In the genomic region with DNA sequence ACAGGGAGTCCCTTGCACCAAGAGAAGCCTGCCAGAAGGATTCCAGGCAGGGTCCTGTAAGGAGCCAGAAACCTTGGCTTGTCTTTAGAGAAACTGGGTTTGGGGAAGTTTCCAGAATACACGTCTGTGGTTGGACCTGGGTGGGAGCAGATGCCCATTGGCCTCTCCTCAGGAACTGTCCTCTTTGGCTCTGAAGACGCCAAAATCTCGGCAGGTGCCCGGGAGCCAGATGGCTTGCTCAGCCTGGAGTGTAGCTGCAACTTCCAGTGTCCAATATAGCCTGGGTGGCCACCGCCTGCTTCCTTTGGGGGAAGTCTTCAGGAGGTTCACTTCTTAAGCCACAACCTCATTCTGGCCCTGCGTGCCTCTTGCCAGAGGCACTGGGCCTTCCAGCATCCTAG, we compare ENCODE assay signal across 9 mouse cellular contexts. TPM values are rescaled to one million over a fixed set of nuclear protein-coding genes. Genes with fewer than 3 reads are reported as not detected.
DNase-seq lines count a peak whose midpoint lies in the region; ATAC-seq and TF ChIP-seq lines count a peak whose summit lies in the region.
"Had no signal": no experiment of that assay in that cellular context is flagged by ENCODE, and none has a peak within 500 bp of the region (broad histone marks: within the 10 kb centered on the region; RNA-seq: fewer than 3 reads in every experiment).

No protein-coding gene starts in this region.

- no peaks in the 10 kb centered on the region for H3K9me3 ChIP-seq in heart, embryonic 10.5 days
- H3K9me3 ChIP-seq in embryonic facial prominence, embryonic 13.5 days = no peaks in the 10 kb centered on the region
- no peaks in the 10 kb centered on the region for H3K9me3 ChIP-seq in intestine, embryonic 15.5 days
- H3K9me3 ChIP-seq in midbrain, postnatal 0 days (ENCODE audit: low read length) = no peaks in the 10 kb centered on the region

- H3K36me3 ChIP-seq in heart, embryonic 10.5 days = peaks cover 42% of the 10 kb centered on the region
- H3K36me3 ChIP-seq in embryonic facial prominence, embryonic 13.5 days = peaks cover 41% of the 10 kb centered on the region
- H3K36me3 ChIP-seq in intestine, embryonic 15.5 days = peaks cover 7% of the 10 kb centered on the region; the same call in 1 of the 2 replicates
- peaks cover 56% of the 10 kb centered on the region for H3K36me3 ChIP-seq in midbrain, postnatal 0 days (ENCODE audit: insufficient read depth, low read length)

- H3K27ac ChIP-seq in heart, embryonic 10.5 days = no peak overlapping the region
- no peak overlapping the region for H3K27ac ChIP-seq in embryonic facial prominence, embryonic 13.5 days
- H3K27ac ChIP-seq in intestine, embryonic 15.5 days = no peak overlapping the region
- H3K27ac ChIP-seq in midbrain, postnatal 0 days (ENCODE audit: low read depth, low read length) = peak overlapping the region; percentile 43; the same call in 1 of the 2 replicates

- peak overlapping the region; percentile 81; the same call in 1 of the 2 replicates for H3K4me2 ChIP-seq in embryonic facial prominence, embryonic 13.5 days
- peak overlapping the region; percentile 82 for H3K4me2 ChIP-seq in intestine, embryonic 15.5 days (replicated peaks)
- H3K4me2 ChIP-seq in midbrain, postnatal 0 days (ENCODE audit: low read depth, low read length, poor library complexity, severe bottlenecking) = peak overlapping the region; percentile 74; the same call in 1 of the 2 replicates

- intact Hi-C loops in heart, postnatal 36 days (cut with DNase I) = no loop called here

- H3K9ac ChIP-seq in embryonic facial prominence, embryonic 13.5 days = peak overlapping the region; percentile 58; the same call in 1 of the 2 replicates
- H3K9ac ChIP-seq in intestine, embryonic 15.5 days = no peak overlapping the region
- no peak overlapping the region for H3K9ac ChIP-seq in midbrain, postnatal 0 days (replicated peaks; ENCODE audit: low read length, poor library complexity, severe bottlenecking)

- H3K4me1 ChIP-seq in heart, embryonic 10.5 days = peaks cover 60% of the 10 kb centered on the region
- peaks cover 59% of the 10 kb centered on the region for H3K4me1 ChIP-seq in embryonic facial prominence, embryonic 13.5 days
- peaks cover 59% of the 10 kb centered on the region for H3K4me1 ChIP-seq in intestine, embryonic 15.5 days (replicated peaks)
- peaks cover 22% of the 10 kb centered on the region for H3K4me1 ChIP-seq in midbrain, postnatal 0 days (ENCODE audit: insufficient read depth, low read length)

- H3K27me3 ChIP-seq in heart, embryonic 10.5 days (ENCODE audit: insufficient read depth, poor library complexity, severe bottlenecking) = peaks cover 45% of the 10 kb centered on the region
- peaks cover 47% of the 10 kb centered on the region for H3K27me3 ChIP-seq in embryonic facial prominence, embryonic 13.5 days
- H3K27me3 ChIP-seq in intestine, embryonic 15.5 days (replicated peaks) = peaks cover 42% of the 10 kb centered on the region
- H3K27me3 ChIP-seq in midbrain, postnatal 0 days (ENCODE audit: insufficient read depth, low read length) = peaks cover 38% of the 10 kb centered on the region
- H3K27me3 ChIP-seq: CH12.LX had no signal

- WGBS in heart, embryonic 10.5 days = 30% methylated on average over 6 of the region's 6 CpGs
- WGBS in embryonic facial prominence, embryonic 13.5 days = 30% methylated on average over 6 of the region's 6 CpGs
- WGBS in intestine, embryonic 15.5 days = 22% methylated on average over 6 of the region's 6 CpGs
- WGBS in midbrain, postnatal 0 days = 40% methylated on average over 6 of the region's 6 CpGs

- DNase-seq in heart, embryonic 10.5 days (ENCODE audit: low spot score) = no peak
- DNase-seq in heart, postnatal 36 days = no peak
- peak; percentile 69 for DNase-seq in A20 (ENCODE audit: low read depth, low spot score)
- peak; percentile 56 for DNase-seq in midbrain, postnatal 0 days (ENCODE audit: low spot score)
- no peak for DNase-seq in retina, postnatal 1 day
- DNase-seq in kidney, postnatal 36 days = no peak

- ATAC-seq in embryonic facial prominence, embryonic 13.5 days (ENCODE audit: insufficient number of reproducible peaks, insufficient read depth, low FRiP score, low TSS enrichment, low read depth) = no peak
- no peak for ATAC-seq in intestine, embryonic 15.5 days
- ATAC-seq in midbrain, postnatal 0 days (ENCODE audit: low FRiP score) = peak; percentile 1; the same call in 1 of the 2 replicates

- TF ChIP-seq CTCF in midbrain, postnatal 0 days (IDR thresholded peaks at IDR 0.05) = no peak

- H3K4me3 ChIP-seq in heart, embryonic 10.5 days = peak overlapping the region; percentile 52; the same call in 1 of the 2 replicates
- no peak overlapping the region for H3K4me3 ChIP-seq in embryonic facial prominence, embryonic 13.5 days
- H3K4me3 ChIP-seq in intestine, embryonic 15.5 days (replicated peaks) = no peak overlapping the region
- H3K4me3 ChIP-seq in midbrain, postnatal 0 days (ENCODE audit: low read depth, low read length) = peak overlapping the region; percentile 50; the same call in 1 of the 2 replicates

RNA-seq across cellular contexts. Expression of a gene that starts 0.3 kb away (rescaled TPM):
- 0.08 TPM in 1 of 2 replicates, not detected in the other for polyA plus RNA-seq in heart, embryonic 10.5 days (2016; fragmentation: Nextera tagmentation; extraction: Ambion mirVana)
- total RNA-seq in heart, postnatal 36 days (2021) = under 1 TPM; 0.08 TPM
- polyA plus RNA-seq in embryonic facial prominence, embryonic 13.5 days (2015; fragmentation: Nextera tagmentation; extraction: Ambion mirVana) = 0.39 and 0.62 TPM in 2 replicates
- 1.7 and 2.9 TPM in 2 replicates for polyA plus RNA-seq in intestine, embryonic 15.5 days (2015; fragmentation: Nextera tagmentation; extraction: Ambion mirVana)
- total RNA-seq in midbrain, postnatal 0 days (2014; rRNA removed) = 23.1 and 30.9 TPM in 2 replicates
- polyA plus RNA-seq in midbrain, postnatal 0 days (2015; fragmentation: Nextera tagmentation; extraction: Ambion mirVana) = 19.2 and 22.1 TPM in 2 replicates

RNA-seq across cellular contexts. Expression of a gene that starts 6.9 kb away (rescaled TPM):
- 160 and 170 TPM in 2 replicates for polyA plus RNA-seq in heart, embryonic 10.5 days (2016; fragmentation: Nextera tagmentation; extraction: Ambion mirVana)
- 10 to 100 TPM; 64.1 to 67.4 TPM for total RNA-seq in heart, postnatal 36 days (2021)
- polyA plus RNA-seq in embryonic facial prominence, embryonic 13.5 days (2015; fragmentation: Nextera tagmentation; extraction: Ambion mirVana) = 169 and 174 TPM in 2 replicates
- polyA plus RNA-seq in intestine, embryonic 15.5 days (2015; fragmentation: Nextera tagmentation; extraction: Ambion mirVana) = 163 and 190 TPM in 2 replicates
- 37.9 and 39.8 TPM in 2 replicates for total RNA-seq in midbrain, postnatal 0 days (2014; rRNA removed)
- 192 and 209 TPM in 2 replicates for polyA plus RNA-seq in midbrain, postnatal 0 days (2015; fragmentation: Nextera tagmentation; extraction: Ambion mirVana)

RNA-seq across cellular contexts. Expression of a gene that starts 7.3 kb away (rescaled TPM):
- polyA plus RNA-seq in heart, embryonic 10.5 days (2016; fragmentation: Nextera tagmentation; extraction: Ambion mirVana) = 1.6 and 3.7 TPM in 2 replicates
- total RNA-seq in heart, postnatal 36 days (2021) = 1 to 10 TPM in 1 of 2 experiments, under 1 TPM in 1; 0.65 to 2.5 TPM
- 4.3 and 7.2 TPM in 2 replicates for polyA plus RNA-seq in embryonic facial prominence, embryonic 13.5 days (2015; fragmentation: Nextera tagmentation; extraction: Ambion mirVana)
- 297 and 389 TPM in 2 replicates for polyA plus RNA-seq in intestine, embryonic 15.5 days (2015; fragmentation: Nextera tagmentation; extraction: Ambion mirVana)
- total RNA-seq in midbrain, postnatal 0 days (2014; rRNA removed) = 1.7 and 1.9 TPM in 2 replicates
- polyA plus RNA-seq in midbrain, postnatal 0 days (2015; fragmentation: Nextera tagmentation; extraction: Ambion mirVana) = 0.32 TPM in 2 replicates

RNA-seq across cellular contexts. Expression of a gene that starts 24.3 kb away (rescaled TPM):
- polyA plus RNA-seq in heart, embryonic 10.5 days (2016; fragmentation: Nextera tagmentation; extraction: Ambion mirVana) = 336 and 382 TPM in 2 replicates
- 100 to 1,000 TPM; 215 to 227 TPM for total RNA-seq in heart, postnatal 36 days (2021)
- 335 and 341 TPM in 2 replicates for polyA plus RNA-seq in embryonic facial prominence, embryonic 13.5 days (2015; fragmentation: Nextera tagmentation; extraction: Ambion mirVana)
- polyA plus RNA-seq in intestine, embryonic 15.5 days (2015; fragmentation: Nextera tagmentation; extraction: Ambion mirVana) = 339 and 367 TPM in 2 replicates
- 187 and 196 TPM in 2 replicates for total RNA-seq in midbrain, postnatal 0 days (2014; rRNA removed)
- 389 and 392 TPM in 2 replicates for polyA plus RNA-seq in midbrain, postnatal 0 days (2015; fragmentation: Nextera tagmentation; extraction: Ambion mirVana)

RNA-seq across cellular contexts. Expression of a gene that starts 26.4 kb away (rescaled TPM):
- polyA plus RNA-seq in heart, embryonic 10.5 days (2016; fragmentation: Nextera tagmentation; extraction: Ambion mirVana) = 57.9 and 69.6 TPM in 2 replicates
- 10 to 100 TPM; 60.9 to 62.5 TPM for total RNA-seq in heart, postnatal 36 days (2021)
- polyA plus RNA-seq in embryonic facial prominence, embryonic 13.5 days (2015; fragmentation: Nextera tagmentation; extraction: Ambion mirVana) = 80.3 and 81.9 TPM in 2 replicates
- polyA plus RNA-seq in intestine, embryonic 15.5 days (2015; fragmentation: Nextera tagmentation; extraction: Ambion mirVana) = 65.5 and 69.7 TPM in 2 replicates
- total RNA-seq in midbrain, postnatal 0 days (2014; rRNA removed) = 66.8 and 98.0 TPM in 2 replicates
- polyA plus RNA-seq in midbrain, postnatal 0 days (2015; fragmentation: Nextera tagmentation; extraction: Ambion mirVana) = 56.7 and 61.2 TPM in 2 replicates

Comparison
In these comparisons a context has a peak if more than half of its experiments do, and no peak if none do; other contexts are left out.
1. DNase-seq: peak in A20 (single experiment) and midbrain, postnatal 0 days (single experiment); none in heart, embryonic 10.5 days (single experiment), heart, postnatal 36 days (0 of 2), retina, postnatal 1 day (single experiment) and kidney, postnatal 36 days (0 of 2).
2. H3K4me3 ChIP-seq: peak in heart, embryonic 10.5 days (single experiment) and midbrain, postnatal 0 days (single experiment); none in embryonic facial prominence, embryonic 13.5 days (single experiment) and intestine, embryonic 15.5 days (single experiment).
3. RNA of a gene that starts 7.3 kb away (polyA plus RNA-seq): 297 to 389 TPM in intestine, embryonic 15.5 days; 4.3 to 7.2 TPM in embryonic facial prominence, embryonic 13.5 days, 1.6 to 3.7 TPM in heart, embryonic 10.5 days and 0.32 TPM in midbrain, postnatal 0 days; every median in the first group is over 10 times any median in the second.
4. Peak in every context shown above with its lines, with median percentiles within 50 percentile points of each other: H3K4me2 ChIP-seq.